Mouse (Mus musculus) heart, postnatal 0 days (tissue): ENCODE data around the gene Gen1. TPM values are rescaled to one million over a fixed set of nuclear protein-coding genes. Genes with fewer than 3 reads are reported as not detected.

Experiments used
- ATAC-seq: fragments of 200-750 bp; cut with Nextera tagmentation; 2 replicates; pipeline ENCODE4 v1.8.0; 2017; ENCODE audit warnings: low read depth, moderate number of reproducible peaks, moderate library complexity; ENCODE audit not compliant: insufficient read depth
- DNase-seq: peaks from one replicate; pipeline ENCODE4 v3.0.0-alpha.2; 2016; ENCODE audit warnings: low spot score
- H3K27ac ChIP-seq: fragments of 300-500 bp; sonication (generic); 2 replicates; pipeline ENCODE4 v1.5.1; 2014; ENCODE audit warnings: low read depth, mild to moderate bottlenecking
- H3K27me3 ChIP-seq: fragments of 300-500 bp; sonication (generic); 2 replicates; pipeline ENCODE4 v1.6.1; 2014; ENCODE audit warnings: low read length, mixed read lengths; ENCODE audit not compliant: control insufficient read depth, insufficient read depth
- H3K36me3 ChIP-seq: fragments of 300-500 bp; sonication (generic); replicated peaks from 2 replicates; pipeline ENCODE4 v1.6.1; 2014; ENCODE audit warnings: low read length, mixed read lengths; ENCODE audit not compliant: control insufficient read depth, insufficient read depth
- H3K4me1 ChIP-seq: fragments of 300-500 bp; sonication (generic); 2 replicates; pipeline ENCODE4 v1.6.1; 2014; ENCODE audit warnings: antibody characterized with exemption; ENCODE audit not compliant: control insufficient read depth, insufficient read depth
- H3K4me2 ChIP-seq: fragments of 300-500 bp; sonication (generic); 2 replicates; pipeline ENCODE4 v1.6.1; 2014; ENCODE audit warnings: low read depth, mild to moderate bottlenecking, low read length, moderate library complexity
- H3K4me3 ChIP-seq: fragments of 300-500 bp; sonication (generic); 2 replicates; pipeline ENCODE4 v1.5.1; 2014; ENCODE audit warnings: low read depth, low read length
- H3K9ac ChIP-seq: fragments of 300-500 bp; sonication (generic); replicated peaks from 2 replicates; pipeline ENCODE4 v1.6.1; 2014; ENCODE audit warnings: low read depth, low read length, mixed read lengths
- H3K9me3 ChIP-seq: fragments of 300-500 bp; sonication (generic); replicated peaks from 2 replicates; pipeline ENCODE4 v1.6.1; 2016; ENCODE audit warnings: low read length; ENCODE audit not compliant: control insufficient read depth
- CTCF ChIP-seq: IDR thresholded peaks from 2 replicates; pipeline ENCODE4 v1.5.1; 2016; ENCODE audit warnings: antibody characterized with exemption, control low read depth, low read depth
- EP300 ChIP-seq: IDR thresholded peaks from 2 replicates; pipeline ENCODE4 v1.6.1; 2016; ENCODE audit warnings: antibody characterized with exemption, low read depth
- WGBS: fragments of 180-500 bp; shearing (Covaris S2); extraction: QIAGEN DNeasy Blood & Tissue Kit; methylation state at CpG from one replicate; pipeline ENCODE4 v1.1.7; 2014; 5-methylcytosine and 5-hydroxymethylcytosine counted together
- polyA plus RNA-seq: library from polyadenylated mRNA; unstranded; fragments of >200 nt; fragmentation: Nextera tagmentation; extraction: Ambion mirVana; gene quantifications from 2 replicates; pipeline ENCODE4 v1.2.1, GENCODE M21; 2015
- total RNA-seq: library from RNA; depleted of rRNA; stranded (reverse); fragments of >200 nt; gene quantifications from 2 replicates; pipeline ENCODE4 v1.2.3, GENCODE M21; 2014; ENCODE audit warnings: low replicate concordance

Gen1 gene
- total and polyA plus RNA-seq, 2 experiments from 2014 or later: 1.5 to 4.5 TPM

GRCm38 (mm10) chr12:11224722-11225121 lies 40.9 kb downstream of the Gen1 start:
- ATAC-seq (0 out of 2 replicates have a peak, but pooled peaks have one; percentile 47), DNase-seq (peak; percentile 63)
- Histone ChIP-seq H3K4me3 (peak overlapping the region; percentile 4; the same call in 1 of the 2 replicates), H3K36me3 (no peaks in the 10 kb centered on the region), H3K27ac (no peak overlapping the region), H3K9ac (no peak overlapping the region), H3K4me1 (peaks cover 28% of the 10 kb centered on the region; the same call in 1 of the 2 replicates), H3K27me3 (no peaks in the 10 kb centered on the region), H3K4me2 (peak overlapping the region; percentile 34), H3K9me3 (no peaks in the 10 kb centered on the region)
- WGBS: 5% methylated on average over 5 of the region's 5 CpGs
- TF ChIP-seq CTCF (no peak), EP300 (no peak)

- ATAC-seq (no peak), DNase-seq (no peak)
- H3K36me3 ChIP-seq: no peaks in the 10 kb centered on the region
- no peak overlapping the region for H3K27ac ChIP-seq
- H3K9ac ChIP-seq: no peak overlapping the region
- H3K4me1 ChIP-seq: peaks cover 28% of the 10 kb centered on the region; the same call in 1 of the 2 replicates
- TF ChIP-seq CTCF: no peak
- TF ChIP-seq EP300: no peak
- WGBS: 61% methylated on average over 10 of the region's 10 CpGs
- H3K4me3 ChIP-seq: no peak overlapping the region
- H3K9me3 ChIP-seq: no peaks in the 10 kb centered on the region
- H3K27me3 ChIP-seq: no peaks in the 10 kb centered on the region
- H3K4me2 ChIP-seq: no peak overlapping the region
These were observed 42.5 kb downstream of the Gen1 start for GRCm38 (mm10) chr12:11223090-11223489.

GRCm38 (mm10) chr12:11222566-11222965 lies 43.0 kb downstream of the Gen1 start:
- no peaks in the 10 kb centered on the region for H3K36me3 ChIP-seq
- TF ChIP-seq CTCF (no peak), EP300 (no peak)
- no peak for ATAC-seq

GRCm38 (mm10) chr12:11221524-11222330 lies 43.9 kb downstream of the Gen1 start:
- 0 out of 2 replicates have a peak overlapping the region, but pooled peaks have one; percentile 26 for H3K9ac ChIP-seq

More at GRCm38 (mm10) chr12:11222566-11222965, 43.0 kb downstream of the Gen1 start:
- 71% methylated on average over 3 of the region's 3 CpGs for WGBS
- Histone ChIP-seq H3K4me3 (no peak overlapping the region), H3K9me3 (no peaks in the 10 kb centered on the region), H3K4me2 (no peak overlapping the region), H3K27me3 (no peaks in the 10 kb centered on the region), H3K9ac (no peak overlapping the region), H3K4me1 (peaks cover 28% of the 10 kb centered on the region; the same call in 1 of the 2 replicates), H3K27ac (0 out of 2 replicates have a peak overlapping the region, but pooled peaks have one; percentile 76)
- peak; percentile 4 for DNase-seq

GRCm38 (mm10) chr12:11217726-11218250 lies 47.8 kb downstream of the Gen1 start:
- Histone ChIP-seq H3K27me3 (no peaks in the 10 kb centered on the region), H3K9me3 (no peaks in the 10 kb centered on the region), H3K36me3 (no peaks in the 10 kb centered on the region), H3K4me1 (no peaks in the 10 kb centered on the region), H3K27ac (no peak overlapping the region), H3K4me3 (no peak overlapping the region), H3K4me2 (no peak overlapping the region), H3K9ac (no peak overlapping the region)
- TF ChIP-seq EP300 (no peak), CTCF (no peak)
- DNase-seq: no peak
- ATAC-seq: no peak
- 79% methylated on average over 7 of the region's 7 CpGs for WGBS

More at GRCm38 (mm10) chr12:11221524-11222330, 43.9 kb downstream of the Gen1 start:
- Histone ChIP-seq H3K4me1 (peaks cover 20% of the 10 kb centered on the region; the same call in 1 of the 2 replicates), H3K27me3 (no peaks in the 10 kb centered on the region), H3K27ac (peak overlapping the region; percentile 76), H3K36me3 (no peaks in the 10 kb centered on the region), H3K9me3 (no peaks in the 10 kb centered on the region), H3K4me2 (peak overlapping the region; percentile 30), H3K4me3 (no peak overlapping the region)
- no peak for TF ChIP-seq EP300
- TF ChIP-seq CTCF: no peak
- DNase-seq: peak; percentile 58
- 28% methylated on average over 20 of the region's 20 CpGs for WGBS
- peak; percentile 59 for ATAC-seq
